Mouse (Mus musculus) ovary, postnatal 14 days (tissue): ENCODE results near the gene Elf2.
"Not testable (repeated sequence)": the region's sequence is repeated elsewhere in the genome, so short reads cannot be mapped to it uniquely, and the experiment has no call there.

ENCODE experiments used
- DNase-seq: peaks from one replicate; pipeline ENCODE4 v3.0.0; 2022; ENCODE audit warnings: low spot score

Gene Elf2

DNA sequence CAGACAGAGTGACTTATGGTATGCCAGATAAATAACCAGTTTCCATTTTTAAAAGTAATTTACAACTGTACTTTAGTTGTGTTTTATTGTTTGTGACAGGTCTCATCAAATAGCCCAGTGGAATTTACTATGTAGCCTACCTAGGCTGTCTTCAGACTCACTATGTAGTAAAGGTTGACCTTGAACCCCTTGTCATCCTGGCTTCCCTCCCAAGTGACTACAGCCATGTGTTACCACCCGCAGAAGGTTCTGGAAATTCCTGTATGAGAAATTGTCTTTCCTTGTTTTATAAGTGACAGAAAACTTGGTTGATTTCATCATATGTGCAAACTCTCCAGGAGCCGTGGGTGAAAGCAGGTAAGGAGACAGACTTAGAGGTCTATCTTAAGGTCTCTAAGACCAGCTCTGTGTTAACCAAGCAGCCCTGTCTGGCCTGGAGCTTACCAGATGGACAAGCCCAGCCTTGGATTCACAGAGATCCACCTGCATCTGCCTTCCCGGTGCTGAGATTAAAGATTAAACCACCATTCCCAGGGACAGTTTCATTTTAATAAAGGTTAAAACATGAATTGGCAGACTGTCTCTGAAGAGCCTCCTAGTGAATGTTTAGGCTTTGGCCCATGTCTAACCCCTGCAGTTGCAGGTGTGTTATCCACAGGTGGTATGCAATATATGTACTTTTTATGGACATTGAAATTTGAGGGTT, 108.1 kb downstream of the Elf2 start:
- no peak for DNase-seq

- no peak for DNase-seq
These were observed 109.0 kb downstream of the Elf2 start for GRCm38 (mm10) chr3:51231499-51231898.

GRCm38 (mm10) chr3:51230886-51231285, 109.6 kb downstream of the Elf2 start:
- DNase-seq, result no peak

DNA sequence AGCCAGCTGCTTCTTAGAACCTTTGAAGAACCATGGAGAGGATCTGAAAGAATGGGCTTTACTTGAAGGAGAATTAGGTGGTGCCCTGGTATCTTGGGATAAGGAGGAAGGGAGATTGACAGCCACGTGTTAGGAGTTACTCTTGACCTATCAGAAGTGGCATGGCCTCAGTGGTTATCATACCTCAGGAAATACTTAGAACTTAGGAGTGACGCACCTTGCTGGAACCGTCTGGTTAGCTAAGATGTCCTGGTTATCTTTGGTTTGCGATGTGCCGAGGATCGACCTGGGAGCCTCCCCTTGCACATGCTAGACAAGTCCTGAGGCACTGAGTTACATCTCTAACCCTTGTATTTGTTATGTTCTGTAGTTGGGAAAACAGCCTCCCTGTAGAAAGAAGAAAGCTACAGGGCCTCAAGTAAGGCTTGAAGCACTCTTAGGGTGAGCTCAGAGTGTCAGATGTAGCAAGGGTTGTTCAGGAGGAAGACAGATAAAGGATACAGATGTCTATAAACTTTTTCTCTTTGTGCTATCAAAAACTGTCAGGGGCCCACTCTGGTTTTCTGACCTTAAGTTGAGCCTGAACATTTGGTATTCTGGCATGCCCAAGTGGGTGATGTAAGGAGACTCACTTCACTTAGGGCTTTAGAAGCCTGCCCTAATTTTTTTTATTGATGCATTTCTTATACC, 110.2 kb downstream of the Elf2 start:
- DNase-seq, result no peak

- DNase-seq, result no peak
These were observed 111.2 kb downstream of the Elf2 start for GRCm38 (mm10) chr3:51229226-51229625.

- no peak for DNase-seq
These were observed 111.7 kb downstream of the Elf2 start for GRCm38 (mm10) chr3:51228821-51229205.

DNA sequence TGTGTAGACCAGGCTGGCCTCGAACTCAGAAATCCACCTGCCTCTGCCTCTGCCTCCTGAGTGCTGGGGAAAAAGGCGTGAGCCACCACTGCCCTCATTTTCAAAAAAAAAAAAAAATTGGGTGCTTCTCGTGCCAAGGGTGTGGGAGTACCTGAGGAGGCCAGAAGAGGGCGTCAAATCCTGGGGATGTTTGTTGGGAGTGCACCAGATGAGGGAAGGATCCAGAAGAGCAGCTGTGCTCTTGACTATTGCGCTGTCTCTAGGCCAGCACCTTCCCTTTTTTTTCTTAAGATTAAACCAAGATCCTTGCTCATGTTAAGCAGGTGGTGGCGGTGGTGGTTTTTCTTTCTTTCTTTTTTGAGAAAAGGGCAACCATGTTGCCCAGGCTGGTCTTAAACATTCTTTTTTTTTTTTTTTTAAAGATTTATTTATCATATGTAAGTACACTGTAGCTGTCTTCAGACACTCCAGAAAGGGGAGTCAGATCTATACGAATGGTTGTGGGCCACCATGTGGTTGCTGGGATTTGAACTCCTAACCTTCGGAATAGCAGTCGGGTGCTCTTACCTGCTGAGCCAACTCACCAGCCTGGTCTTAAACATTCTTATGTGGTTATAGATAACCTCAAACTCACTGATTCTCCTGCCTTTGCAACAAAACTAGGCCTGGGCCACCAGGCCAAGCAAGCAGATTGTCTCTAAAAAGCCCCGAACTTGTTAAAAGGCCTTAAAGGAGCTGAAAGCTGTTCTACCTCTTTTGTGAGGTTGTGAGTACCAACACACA, 112.2 kb downstream of the Elf2 start:
- peak; percentile 39 for DNase-seq

GRCm38 (mm10) chr3:51226601-51227000, 113.9 kb downstream of the Elf2 start:
- DNase-seq, result no peak

- DNase-seq, result no peak
These were observed 114.5 kb downstream of the Elf2 start for GRCm38 (mm10) chr3:51225979-51226378.

- no peak for DNase-seq
These were observed 115.2 kb downstream of the Elf2 start for GRCm38 (mm10) chr3:51225226-51225750.

GRCm38 (mm10) chr3:51224363-51225225, 115.9 kb downstream of the Elf2 start, which contains the start of gene Noct:
TSS of gene Noct (plus strand) at chr3:51224447.
- DNase-seq, result peak; percentile 82

GRCm38 (mm10) chr3:51223556-51223955, 116.9 kb downstream of the Elf2 start:
- DNase-seq, result no peak

GRCm38 (mm10) chr3:51222834-51223460, 117.5 kb downstream of the Elf2 start:
- no peak for DNase-seq

DNA sequence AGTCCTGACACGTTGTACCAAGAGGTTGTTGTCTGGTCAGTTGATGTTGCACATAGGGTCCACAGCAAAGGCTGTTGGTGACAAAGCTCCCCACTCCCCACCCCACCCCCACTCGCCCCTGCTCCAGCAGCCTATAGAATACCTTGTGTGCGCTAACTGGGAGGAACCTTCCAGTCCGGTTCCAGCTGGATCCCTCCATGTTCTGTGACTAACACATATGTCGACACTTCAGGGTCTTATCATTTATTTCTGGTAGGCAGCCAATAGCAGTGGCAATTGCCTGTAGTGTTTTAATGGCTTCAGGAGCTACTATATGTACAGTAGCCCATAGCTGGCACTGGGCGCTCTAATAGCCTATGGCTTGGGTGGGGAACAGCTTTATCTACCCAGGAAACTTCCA, 118.2 kb downstream of the Elf2 start:
- DNase-seq, result no peak

GRCm38 (mm10) chr3:51221847-51222246, 118.6 kb downstream of the Elf2 start:
- DNase-seq, result no peak

DNA sequence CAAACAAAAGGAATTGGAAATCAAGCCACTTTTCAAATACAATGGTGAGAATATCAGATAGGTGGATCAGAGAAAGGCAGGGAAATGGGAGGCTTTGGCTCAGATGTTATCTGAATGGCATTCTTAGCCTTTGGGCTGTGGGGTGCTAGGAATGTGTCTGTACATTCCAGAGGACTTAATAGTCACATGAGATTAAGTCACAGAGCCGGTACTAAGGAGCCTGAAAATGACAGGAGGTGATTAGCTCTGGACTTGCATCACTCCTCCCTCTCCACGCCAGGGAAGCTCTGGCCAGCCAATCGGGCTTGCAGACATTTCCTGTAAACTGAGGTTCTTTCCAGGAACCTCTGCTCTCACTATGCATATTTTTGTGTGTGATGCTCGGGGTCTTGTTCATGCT, 119.6 kb downstream of the Elf2 start:
- DNase-seq, result no peak

DNA sequence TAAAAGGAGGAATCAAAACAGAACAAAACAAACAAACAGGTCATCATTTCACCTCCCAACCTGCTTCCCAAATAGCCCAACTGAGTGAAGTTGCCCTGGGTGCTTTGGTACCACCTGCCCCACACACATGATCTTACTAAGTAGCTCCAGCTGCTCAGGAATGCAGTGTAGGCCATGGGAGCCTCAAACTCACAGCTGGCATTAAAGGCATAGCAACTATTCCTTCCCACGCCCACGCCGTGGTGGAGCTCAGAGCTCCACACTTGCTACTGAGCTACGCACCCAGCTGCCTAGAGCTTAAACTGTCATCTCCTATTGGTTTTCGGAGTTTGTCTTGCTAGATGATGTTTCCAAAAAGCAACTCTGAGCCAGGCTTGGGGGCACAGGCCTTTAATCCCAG, 121.2 kb downstream of the Elf2 start:
- no peak for DNase-seq

DNA sequence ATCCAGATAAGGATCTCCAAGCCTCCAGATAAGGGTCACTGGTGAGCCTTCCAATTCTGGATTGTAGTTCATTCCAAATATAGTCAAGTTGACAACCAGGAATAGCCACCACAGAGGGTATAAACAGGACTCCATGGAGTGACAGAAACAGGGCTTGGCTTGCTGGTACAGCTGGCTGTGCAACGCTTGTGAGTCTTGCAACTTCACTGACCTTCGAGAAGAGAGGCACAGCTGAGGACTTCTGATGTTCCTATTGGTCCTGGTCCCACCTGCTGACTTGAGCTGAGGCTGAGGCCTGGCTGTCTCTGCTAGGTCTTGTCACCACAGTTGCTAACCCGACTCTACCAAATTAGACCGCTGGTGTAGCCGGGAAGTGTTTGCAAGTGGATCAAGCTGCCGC, 122.1 kb downstream of the Elf2 start:
- not testable (repeated sequence) for DNase-seq

- not testable (repeated sequence) for DNase-seq
These were observed 124.1 kb downstream of the Elf2 start for GRCm38 (mm10) chr3:51216351-51216750.

GRCm38 (mm10) chr3:51215681-51216080, 124.8 kb downstream of the Elf2 start:
- no peak for DNase-seq

- no peak for DNase-seq
These were observed 127.4 kb downstream of the Elf2 start for GRCm38 (mm10) chr3:51213111-51213510.
